Mouse (Mus musculus): ENCODE data around the gene Gm49394.
A peak's percentile ranks its signal among the peaks of the same experiment; 100 is the strongest.

Gene Gm49394

GRCm38 (mm10) chr7:142669751-142670625 is at the start of gene Gm49394:
TSS of gene Gm49394 (minus strand) at chr7:142669942.
- no peak for DNase-seq

GRCm38 (mm10) chr7:142714783-142715498 is 45.2 kb upstream of the Gm49394 start:
- DNase-seq, result peak; percentile 8

DNA sequence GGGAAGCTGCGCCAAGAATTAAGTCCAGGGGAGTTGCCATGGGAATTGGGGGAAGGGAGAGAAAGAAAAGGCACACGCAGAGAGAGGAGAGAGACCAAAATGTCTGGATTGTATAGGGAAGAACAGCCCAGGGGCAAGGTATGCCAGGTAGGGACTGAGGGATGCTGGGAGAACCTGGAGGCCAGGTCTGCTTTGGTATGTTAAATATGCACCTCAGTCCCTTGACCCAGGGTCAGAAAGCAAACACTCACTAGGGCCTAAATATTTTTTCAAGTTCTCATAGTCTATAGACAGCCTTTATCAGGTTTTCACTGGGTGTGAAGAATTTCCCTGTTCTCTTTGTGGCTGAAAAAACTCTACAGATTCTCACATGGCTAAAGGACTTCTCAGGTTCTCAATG is 37.1 kb upstream of the Gm49394 start:
- DNase-seq, result no peak

DNA sequence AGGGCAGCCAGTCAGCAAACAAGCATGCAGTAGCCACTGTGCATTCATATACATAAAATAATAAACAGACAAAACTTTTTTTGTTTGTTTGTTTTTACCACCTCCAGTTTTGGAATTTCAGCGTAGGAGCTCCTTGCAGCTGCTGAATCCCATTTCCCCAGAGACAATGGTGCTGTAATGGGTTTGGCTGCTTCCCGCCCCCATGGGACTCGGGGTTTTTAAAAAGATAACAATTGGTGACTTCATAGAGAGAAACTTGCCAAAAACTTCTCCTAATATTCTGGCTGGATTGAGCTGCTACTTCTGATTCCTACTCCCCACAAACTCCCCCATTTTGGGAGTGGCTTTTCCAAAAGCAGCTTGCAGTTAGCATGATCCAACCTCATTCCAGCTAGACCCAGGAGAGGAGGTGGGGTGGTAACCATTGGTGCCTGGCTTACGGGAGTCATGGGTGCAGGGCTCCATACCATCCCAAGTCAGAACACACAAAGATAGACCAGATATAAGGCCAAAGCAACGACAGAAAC is 29.7 kb upstream of the Gm49394 start:
- no peak for DNase-seq

GRCm38 (mm10) chr7:142678611-142679010 is 8.9 kb upstream of the Gm49394 start:
- DNase-seq, result no peak

DNA sequence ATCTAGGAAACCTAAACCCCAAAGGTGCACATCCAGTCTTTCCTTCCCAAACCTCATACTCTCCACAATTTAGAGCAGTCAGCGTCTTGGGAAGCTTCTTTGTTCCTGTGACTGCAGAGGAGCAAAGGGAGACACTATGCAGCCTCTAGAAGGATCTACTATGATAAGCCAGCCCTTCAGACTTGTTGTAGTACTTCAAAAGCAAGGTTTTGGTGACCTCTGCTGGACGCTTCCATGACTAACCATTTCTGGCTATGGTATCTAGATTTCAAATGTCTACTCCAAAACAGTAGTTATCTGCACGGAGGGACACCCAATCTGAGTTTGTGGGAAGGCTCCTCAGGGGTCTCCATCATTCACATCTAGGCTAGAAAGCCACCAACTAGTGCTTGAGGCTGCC is 5.9 kb upstream of the Gm49394 start:
- peak; percentile 51 for DNase-seq

GRCm38 (mm10) chr7:142675141-142675540 is 5.4 kb upstream of the Gm49394 start:
- no peak for DNase-seq

DNA sequence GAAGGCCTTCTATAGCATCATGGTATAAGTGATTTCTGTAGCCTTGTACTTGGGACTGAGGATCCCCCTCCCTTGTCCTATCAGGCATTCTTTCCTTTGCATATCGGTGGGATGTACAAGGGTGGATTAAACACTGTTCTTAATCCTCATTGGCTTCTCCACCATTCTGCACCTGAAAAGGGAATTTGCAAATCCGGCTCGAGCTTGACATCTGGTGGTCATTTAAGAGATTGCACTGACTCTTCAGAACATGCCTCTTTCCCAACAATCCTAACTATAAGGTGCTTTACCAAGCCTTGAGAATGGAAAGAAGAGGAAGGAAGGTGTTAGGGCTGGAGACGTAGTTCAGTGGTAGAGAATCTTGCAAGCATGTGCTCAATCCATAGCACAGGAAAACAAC is 2.4 kb upstream of the Gm49394 start:
- DNase-seq, result peak; percentile 22

- no peak for DNase-seq
Observed at GRCm38 (mm10) chr7:142671067-142671466, 1.3 kb upstream of the Gm49394 start.

- DNase-seq, result no peak
Observed at GRCm38 (mm10) chr7:142668328-142668727, 1.4 kb downstream of the Gm49394 start.

DNA sequence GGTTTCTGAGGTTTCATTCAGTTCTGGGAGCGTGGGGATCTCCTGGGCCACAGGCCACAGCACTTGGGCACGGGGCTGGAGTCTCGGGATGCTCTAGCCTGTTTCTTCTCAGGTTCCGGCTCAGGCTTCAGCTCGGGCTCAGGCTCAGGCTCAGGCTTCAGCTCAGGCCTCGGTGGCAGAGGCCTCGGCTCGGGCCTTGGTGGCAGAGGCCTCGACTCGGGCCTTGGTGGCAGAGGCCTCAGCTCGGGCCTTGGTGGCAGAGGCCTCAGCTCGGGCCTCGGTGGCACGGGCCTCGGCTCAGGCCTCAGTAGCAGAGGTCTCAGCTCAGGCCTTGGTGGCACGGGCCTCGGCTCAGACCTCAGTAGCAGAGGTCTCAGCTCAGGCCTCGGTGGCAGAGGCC is 2.2 kb downstream of the Gm49394 start:
- DNase-seq, result no peak

- no peak for DNase-seq
Observed at GRCm38 (mm10) chr7:142666659-142667058, 3.1 kb downstream of the Gm49394 start, which contains the start of gene Igf2. TSS of gene Igf2 (minus strand) at chr7:142666816.

GRCm38 (mm10) chr7:142666109-142666508 is 3.6 kb downstream of the Gm49394 start:
- no peak for DNase-seq

- no peak for DNase-seq
Observed at GRCm38 (mm10) chr7:142665364-142665763, 4.4 kb downstream of the Gm49394 start.

DNA sequence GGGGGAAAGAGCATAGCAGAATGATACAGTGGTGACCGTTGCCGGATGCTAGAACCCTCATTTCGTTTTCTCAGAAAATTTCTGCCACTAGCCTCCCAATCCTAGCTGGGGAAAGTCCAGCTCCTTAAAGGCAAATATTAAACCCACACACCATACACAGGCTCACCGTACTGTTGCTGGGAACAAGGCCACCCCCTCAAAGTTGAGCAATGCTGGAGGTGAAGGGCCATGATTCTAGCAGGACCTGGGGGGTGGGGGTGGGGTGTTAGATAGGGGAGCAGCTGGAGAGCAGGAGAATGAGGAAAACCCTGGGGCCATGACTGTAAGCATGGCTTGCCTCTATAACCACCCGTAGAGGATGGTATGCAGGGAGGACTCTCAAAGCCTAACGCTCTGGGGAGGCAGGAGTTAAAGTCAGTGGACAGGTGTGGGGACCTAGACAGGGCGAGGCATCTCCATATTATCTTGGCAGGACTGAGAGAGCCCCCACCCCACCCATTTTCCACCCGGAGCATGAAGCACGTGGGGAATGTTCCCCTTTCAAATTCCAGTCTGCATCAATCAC is 5.2 kb downstream of the Gm49394 start:
- no peak for DNase-seq

- DNase-seq, result no peak
Observed at GRCm38 (mm10) chr7:142663931-142664421, 5.8 kb downstream of the Gm49394 start.

GRCm38 (mm10) chr7:142663151-142663550 is 6.6 kb downstream of the Gm49394 start:
- DNase-seq, result no peak

DNA sequence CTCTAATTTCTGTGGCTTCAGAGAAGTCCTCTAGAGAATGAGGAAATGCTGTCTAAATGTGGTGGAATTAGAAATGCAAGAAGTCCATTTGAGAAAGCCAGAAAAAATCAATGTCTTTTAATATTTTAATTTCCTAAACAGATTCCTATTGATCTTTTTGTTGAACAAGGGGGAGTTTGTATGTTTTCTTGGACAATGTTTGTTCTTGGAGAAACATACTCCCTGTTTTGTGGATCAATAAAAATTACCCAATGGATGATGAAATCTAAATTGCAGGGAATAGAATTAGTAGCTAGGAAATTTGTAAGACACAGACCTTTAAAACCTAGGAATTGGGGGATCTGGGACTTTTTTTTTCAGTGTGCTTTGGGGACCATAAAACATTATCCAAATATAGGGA is 7.9 kb downstream of the Gm49394 start:
- DNase-seq, result no peak

- DNase-seq, result no peak
Observed at GRCm38 (mm10) chr7:142661046-142661445, 8.7 kb downstream of the Gm49394 start.

DNA sequence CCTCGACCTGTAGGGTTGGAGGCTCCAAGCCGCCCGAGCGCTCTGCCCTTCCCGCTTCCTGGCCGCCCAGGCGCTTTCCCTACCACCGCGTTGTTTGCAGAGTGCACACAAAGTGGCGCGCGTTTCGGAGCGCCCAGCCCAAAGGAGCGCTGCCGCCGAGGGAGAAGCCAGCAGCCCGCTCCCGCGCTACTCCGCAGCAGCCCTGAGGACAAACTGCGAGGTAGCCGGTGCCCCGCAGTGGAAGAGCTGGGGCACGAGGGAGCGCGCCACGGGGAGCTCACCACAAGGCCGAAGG is 9.1 kb downstream of the Gm49394 start:
- DNase-seq, result no peak

DNA sequence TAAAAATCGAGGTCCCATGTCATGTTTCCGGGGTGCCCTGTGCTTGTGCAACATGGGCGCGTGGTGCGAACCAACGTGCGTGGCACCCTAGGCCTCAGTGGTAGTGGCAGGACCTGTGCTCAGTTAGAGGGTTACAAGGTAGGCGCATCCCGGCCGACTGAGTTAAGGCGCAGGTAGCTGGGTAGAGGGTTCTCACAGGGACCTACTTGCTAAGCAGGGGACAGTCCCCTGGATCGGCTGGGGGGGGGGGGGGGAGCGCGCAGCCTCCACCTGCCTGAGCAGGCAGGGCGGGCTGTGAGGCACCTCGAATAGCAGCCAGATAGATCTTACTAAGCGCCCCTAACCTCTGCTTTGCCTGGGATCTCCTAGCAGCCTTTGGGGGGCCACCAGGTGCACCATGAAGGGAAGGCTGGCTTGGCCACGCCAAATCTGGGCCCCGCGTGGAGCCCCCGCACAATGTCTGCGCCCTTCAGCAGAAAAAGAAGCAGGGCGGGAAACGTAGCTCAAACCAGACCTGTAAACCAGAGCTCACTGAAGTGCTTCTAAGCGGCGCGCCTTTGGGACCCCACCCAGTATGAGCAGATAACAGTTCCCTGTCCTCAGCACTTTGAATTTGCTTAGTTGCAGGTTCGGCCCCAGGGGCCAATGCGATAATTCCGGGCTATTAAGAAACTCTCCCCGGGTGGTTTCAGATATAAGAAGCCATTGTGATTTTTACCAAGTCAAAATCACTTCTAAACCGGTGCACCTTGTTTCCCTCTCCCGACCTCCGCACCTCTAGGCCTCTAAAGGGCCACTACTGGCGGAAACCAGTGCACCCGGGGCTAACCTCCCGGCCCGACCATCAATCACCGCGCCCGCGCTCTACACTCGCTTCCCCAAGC is 9.7 kb downstream of the Gm49394 start:
- no peak for DNase-seq

DNA sequence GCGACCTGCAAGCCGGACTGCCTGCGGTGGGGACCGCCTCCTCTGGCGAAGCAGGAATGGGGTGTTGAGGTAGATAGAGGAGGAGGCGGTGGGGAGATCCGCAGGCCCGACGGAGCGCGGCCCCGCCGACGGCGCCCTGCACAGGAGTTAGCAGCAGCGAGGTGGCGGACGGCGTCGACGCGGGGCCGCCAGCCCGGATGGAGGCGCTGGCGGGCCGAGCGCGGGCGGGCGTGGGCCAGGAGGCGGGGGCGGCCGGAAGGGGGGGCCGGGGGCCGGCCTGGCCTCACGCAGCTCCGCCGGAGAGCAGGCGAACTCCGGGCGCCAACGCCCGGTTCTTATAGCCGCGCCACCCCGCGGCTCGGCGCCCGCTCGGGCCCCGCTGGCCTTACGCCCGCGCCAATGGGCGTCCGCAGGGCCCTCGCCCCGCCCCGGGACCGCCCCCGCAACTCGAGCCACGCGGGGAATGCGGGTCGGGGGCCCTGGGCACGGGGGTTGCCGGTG is 10.5 kb downstream of the Gm49394 start:
- no peak for DNase-seq

Data from layer of hippocampus, adult 9-11 months (tissue).